Mouse (Mus musculus): Measurements from ENCODE around the gene Mrpl4. TPM values are rescaled to one million over a fixed set of nuclear protein-coding genes. Genes with fewer than 3 reads are reported as not detected.

The Mrpl4 gene
- total and polyA plus RNA-seq, 3 experiments: 42.1 to 103 (median 94.8) TPM

DNA sequence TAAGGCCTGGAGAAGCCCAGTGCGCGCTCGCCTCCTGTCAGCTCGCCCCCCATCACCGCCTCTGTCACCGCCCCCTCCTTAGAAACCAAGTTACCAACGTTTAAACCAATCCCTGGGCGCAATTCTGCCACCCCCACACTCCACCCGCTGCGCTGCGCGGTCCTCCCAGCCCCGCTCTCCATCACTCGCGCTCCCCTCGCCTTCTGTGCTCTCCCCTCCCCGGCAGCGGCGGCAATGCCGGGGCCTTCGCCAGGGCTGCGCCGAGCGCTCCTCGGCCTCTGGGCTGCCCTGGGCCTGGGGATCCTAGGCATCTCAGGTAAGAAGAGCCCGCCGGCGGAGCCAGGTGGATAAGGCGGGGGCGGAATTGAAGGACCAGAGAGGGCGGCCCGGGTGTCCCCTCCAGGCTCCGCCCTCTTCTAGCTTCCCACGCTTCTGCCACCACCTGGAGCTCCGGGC is 29.4 kb downstream of the Mrpl4 start, which contains the start of gene Icam5 (continued):
- TF ChIP-seq POLR2AphosphoS2 (IDR thresholded peaks at IDR 0.05; ENCODE audit: low read depth, low read length) (no peak), POLR2A (IDR thresholded peaks at IDR 0.05; ENCODE audit: low read depth, low read length) (no peak), USF1 (IDR thresholded peaks at IDR 0.05; ENCODE audit: low read depth, low read length) (no peak), TBP (conservative IDR thresholded peaks at IDR 0.05; ENCODE audit: low read depth, low read length) (no peak)

- in situ Hi-C loops (cut with MboI; ENCODE audit: low pct_ligation_motif_present, low pct_unique_long_range_greater_than_20kb, low sequenced_read_pairs): loop anchor here (5.0 kb wide), 1 partner anchor 95 kb away; no protein-coding TSS in a partner anchor
- Histone ChIP-seq H3K36me3 (replicated peaks in 1 of 2; ENCODE audit: control insufficient read depth in 1 of 2, insufficient read depth in 1 of 2, low read length in 1 of 2) (peaks cover 34 to 42% of the 10 kb centered on the region in 2 experiments), H3K27me3 (replicated peaks) (no peaks in the 10 kb centered on the region), H3K4me2 (ENCODE audit: insufficient read depth, low read depth, poor library complexity, severe bottlenecking) (peak overlapping the region; percentile 74), H3K4me1 (ENCODE audit: control insufficient read depth in 1 of 2, insufficient read depth in 2 of 2) (peaks cover 12 to 50% of the 10 kb centered on the region in 2 experiments), H3K4me3 (replicated peaks in 1 of 3; ENCODE audit: low read depth in 2 of 3, low read length in 2 of 3, poor library complexity in 1 of 3) (peak overlapping the region; percentile 67 to 76 (median 74)), H3K27ac (ENCODE audit: insufficient read depth, low read depth) (no peak overlapping the region), H3K9ac (ENCODE audit: insufficient read depth, low read depth) (peak overlapping the region; percentile 31; the same call in 1 of the 2 replicates), H3K9me3 (replicated peaks; ENCODE audit: low read length) (no peaks in the 10 kb centered on the region), H3K79me2 (replicated peaks; ENCODE audit: control insufficient read depth, extremely low read depth, insufficient read depth, poor library complexity, severe bottlenecking) (no peaks in the 10 kb centered on the region)
- no peak for DNase-seq (ENCODE audit: extremely low read depth)
- TF ChIP-seq POLR2AphosphoS2 (IDR thresholded peaks at IDR 0.05; ENCODE audit: low read depth, low read length): no peak
- TF ChIP-seq MAX (IDR thresholded peaks at IDR 0.05; ENCODE audit: low read length): peak; percentile 5; the same call in 1 of the 2 replicates
- TF ChIP-seq ZMIZ1 (IDR thresholded peaks at IDR 0.05; ENCODE audit: low read depth, low read length): no peak
- TF ChIP-seq JUND (conservative IDR thresholded peaks at IDR 0.05; ENCODE audit: low read depth, low read length): no peak
- TF ChIP-seq CTCF (conservative IDR thresholded peaks at IDR 0.05 in 1 of 2, IDR thresholded peaks at IDR 0.05 in 1 of 2; ENCODE audit: low read depth in 2 of 2, low read length in 2 of 2): no peak
- 0 out of 2 replicates have a peak, but pooled peaks have one; percentile 5 for TF ChIP-seq BHLHE40 (IDR thresholded peaks at IDR 0.05; ENCODE audit: low read depth, low read length)
- no peak for TF ChIP-seq HCFC1 (IDR thresholded peaks at IDR 0.05; ENCODE audit: low read depth, low read length)
- TF ChIP-seq MXI1 (IDR thresholded peaks at IDR 0.05; ENCODE audit: low read depth, low read length): no peak
- TF ChIP-seq E2F4 (IDR thresholded peaks at IDR 0.05; ENCODE audit: insufficient replicate concordance, low read depth, low read length): no peak
- TF ChIP-seq ELF1 (IDR thresholded peaks at IDR 0.05; ENCODE audit: low read depth, low read length): 0 out of 2 replicates have a peak, but pooled peaks have one; percentile 1
- dilution Hi-C loops (cut with MboI; ENCODE audit: extremely low pct_ligation_motif_present, extremely low pct_unique_long_range_greater_than_20kb, low sequenced_read_pairs): no loop called here
Observed at GRCm38 (mm10) chr9:21032491-21032890, 30.0 kb downstream of the Mrpl4 start.

- Histone ChIP-seq H3K4me3 (replicated peaks in 1 of 3; ENCODE audit: low read depth in 2 of 3, low read length in 2 of 3, poor library complexity in 1 of 3) (peak overlapping the region; percentile 67 to 76 (median 74)), H3K9me3 (replicated peaks; ENCODE audit: low read length) (no peaks in the 10 kb centered on the region), H3K9ac (ENCODE audit: insufficient read depth, low read depth) (peak overlapping the region; percentile 31), H3K4me2 (ENCODE audit: insufficient read depth, low read depth, poor library complexity, severe bottlenecking) (peak overlapping the region; percentile 74), H3K27me3 (replicated peaks) (no peaks in the 10 kb centered on the region), H3K79me2 (replicated peaks; ENCODE audit: control insufficient read depth, extremely low read depth, insufficient read depth, poor library complexity, severe bottlenecking) (no peaks in the 10 kb centered on the region), H3K4me1 (ENCODE audit: control insufficient read depth in 1 of 2, insufficient read depth in 2 of 2) (peaks cover 12 to 43% of the 10 kb centered on the region in 2 experiments), H3K27ac (ENCODE audit: insufficient read depth, low read depth) (peak overlapping the region; percentile 5), H3K36me3 (replicated peaks in 1 of 2; ENCODE audit: control insufficient read depth in 1 of 2, insufficient read depth in 1 of 2, low read length in 1 of 2) (peaks cover 30 to 42% of the 10 kb centered on the region in 2 experiments)
- in situ Hi-C loops (cut with MboI; ENCODE audit: low pct_ligation_motif_present, low pct_unique_long_range_greater_than_20kb, low sequenced_read_pairs): loop anchor here (5.0 kb wide), 1 partner anchor 94 kb away; no protein-coding TSS in a partner anchor
- peak; percentile 94 for DNase-seq (ENCODE audit: extremely low read depth)
- TF ChIP-seq USF1 (IDR thresholded peaks at IDR 0.05; ENCODE audit: low read depth, low read length) (no peak), JUN (IDR thresholded peaks at IDR 0.05; ENCODE audit: insufficient read depth, low read depth, low read length) (no peak), CHD1 (IDR thresholded peaks at IDR 0.05; ENCODE audit: low read depth, low read length) (no peak), ETS1 (conservative IDR thresholded peaks at IDR 0.05; ENCODE audit: low read depth, low read length) (no peak), MYC (IDR thresholded peaks at IDR 0.05; ENCODE audit: low read depth, low read length) (peak; percentile 57; the same call in 1 of the 2 replicates), POLR2A (IDR thresholded peaks at IDR 0.05; ENCODE audit: low read depth, low read length) (peak; percentile 90), BHLHE40 (IDR thresholded peaks at IDR 0.05; ENCODE audit: low read depth, low read length) (peak; percentile 77), TBP (conservative IDR thresholded peaks at IDR 0.05; ENCODE audit: low read depth, low read length) (peak; percentile 71), KAT2A (IDR thresholded peaks at IDR 0.05; ENCODE audit: insufficient replicate concordance, low read length) (no peak), POLR2AphosphoS2 (IDR thresholded peaks at IDR 0.05; ENCODE audit: low read depth, low read length) (no peak), MEF2A (IDR thresholded peaks at IDR 0.05; ENCODE audit: borderline replicate concordance, low read depth, low read length) (peak; percentile 16; the same call in 1 of the 2 replicates), E2F4 (IDR thresholded peaks at IDR 0.05; ENCODE audit: insufficient replicate concordance, low read depth, low read length) (no peak), ELF1 (IDR thresholded peaks at IDR 0.05; ENCODE audit: low read depth, low read length) (0 out of 2 replicates have a peak, but pooled peaks have one; percentile 33), NELFE (IDR thresholded peaks at IDR 0.05; ENCODE audit: low read depth, low read length) (peak; percentile 66), TCF12 (IDR thresholded peaks at IDR 0.05; ENCODE audit: low read depth, low read length) (peak; percentile 71), MXI1 (IDR thresholded peaks at IDR 0.05; ENCODE audit: low read depth, low read length) (peak; percentile 90), NRF1 (IDR thresholded peaks at IDR 0.05; ENCODE audit: low read depth, low read length) (peak; percentile 70), MAX (IDR thresholded peaks at IDR 0.05; ENCODE audit: low read length) (peak; percentile 73; the same call in 1 of the 2 replicates), PAX5 (IDR thresholded peaks at IDR 0.05; ENCODE audit: low read length) (no peak), SIN3A (IDR thresholded peaks at IDR 0.05; ENCODE audit: low read length) (peak; percentile 63)
- dilution Hi-C loops (cut with MboI; ENCODE audit: extremely low pct_ligation_motif_present, extremely low pct_unique_long_range_greater_than_20kb, low sequenced_read_pairs): no loop called here
Observed at GRCm38 (mm10) chr9:21033136-21033535, 30.6 kb downstream of the Mrpl4 start.
